Mouse (Mus musculus) forebrain, embryonic 15.5 days (tissue): ENCODE data around the gene Map4k1. TPM values are rescaled to one million over a fixed set of nuclear protein-coding genes. Genes with fewer than 3 reads are reported as not detected.
A peak's percentile ranks its signal among the peaks of the same experiment; 100 is the strongest.
"Not testable (repeated sequence)": the region's sequence is repeated elsewhere in the genome, so short reads cannot be mapped to it uniquely, and the experiment has no call there.

Source experiments
- ATAC-seq: fragments of 200-750 bp; cut with Nextera tagmentation; replicated peaks from 2 replicates; pipeline ENCODE4 v1.8.0; 2017; ENCODE audit warnings: mild to moderate bottlenecking, moderate TSS enrichment, moderate library complexity
- H3K27ac ChIP-seq: fragments of 300-500 bp; sonication (generic); replicated peaks from 2 replicates; pipeline ENCODE4 v1.5.1; 2015; ENCODE audit warnings: mild to moderate bottlenecking, inconsistent platforms
- H3K27me3 ChIP-seq: fragments of 300-500 bp; sonication (generic); 2 replicates; pipeline ENCODE4 v1.6.1; 2015; ENCODE audit warnings: inconsistent platforms
- H3K36me3 ChIP-seq: fragments of 300-500 bp; sonication (generic); 2 replicates; pipeline ENCODE4 v1.6.1; 2015; ENCODE audit warnings: mild to moderate bottlenecking, inconsistent platforms
- H3K4me1 ChIP-seq: fragments of 300-500 bp; sonication (generic); 2 replicates; pipeline ENCODE4 v1.6.1; 2015; ENCODE audit warnings: inconsistent platforms
- H3K4me2 ChIP-seq: fragments of 300-500 bp; sonication (generic); replicated peaks from 2 replicates; pipeline ENCODE4 v1.6.1; 2015; ENCODE audit warnings: mild to moderate bottlenecking, inconsistent platforms
- H3K4me3 ChIP-seq: fragments of 300-500 bp; sonication (generic); 2 replicates; pipeline ENCODE4 v1.5.1; 2015; ENCODE audit warnings: mild to moderate bottlenecking, inconsistent platforms
- H3K9ac ChIP-seq: fragments of 300-500 bp; sonication (generic); replicated peaks from 2 replicates; pipeline ENCODE4 v1.6.1; 2015; ENCODE audit warnings: mild to moderate bottlenecking, inconsistent platforms
- H3K9me3 ChIP-seq: fragments of 300-500 bp; sonication (generic); 2 replicates; pipeline ENCODE4 v1.6.1; 2016; ENCODE audit warnings: inconsistent platforms
- WGBS: fragments of 180-500 bp; shearing (Covaris S2); methylation state at CpG from one replicate; pipeline ENCODE4 v1.1.7; 2015; ENCODE audit warnings: mixed read lengths; 5-methylcytosine and 5-hydroxymethylcytosine counted together
- polyA plus RNA-seq: library from polyadenylated mRNA; unstranded; fragments of >200 nt; fragmentation: Nextera tagmentation; extraction: Ambion mirVana; gene quantifications from 2 replicates; pipeline ENCODE4 v1.2.1, GENCODE M21; 2015

Map4k1 gene
- polyA plus RNA-seq, 1 experiment from 2014 or later, result 5.5 TPM

DNA sequence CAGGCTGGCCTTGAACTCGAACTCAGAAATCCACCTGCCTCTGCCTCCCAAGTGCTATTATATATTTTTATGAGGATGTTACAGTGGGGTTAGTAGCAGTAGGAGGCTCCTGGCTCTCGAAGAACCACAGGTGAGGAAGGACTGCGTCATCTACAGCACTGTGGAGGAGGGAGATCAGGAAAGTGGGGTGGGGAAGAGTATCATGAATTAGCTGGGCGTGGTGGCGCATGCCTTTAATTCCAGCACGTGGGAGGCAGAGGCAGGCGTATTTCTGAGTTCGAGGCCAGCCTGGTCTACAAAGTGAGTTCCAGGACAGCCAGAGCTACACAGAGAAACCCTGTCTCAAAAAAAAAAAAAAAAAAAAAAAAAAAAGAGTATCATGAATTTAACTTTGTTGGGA, 13.7 kb upstream of the Map4k1 start:
- H3K9me3 ChIP-seq, H3K4me2 ChIP-seq, H3K4me3 ChIP-seq, H3K27me3 ChIP-seq, H3K9ac ChIP-seq, ATAC-seq, H3K4me1 ChIP-seq, H3K27ac ChIP-seq: not testable (repeated sequence)
- 94% methylated on average over 8 of the region's 8 CpGs for WGBS
- peaks cover 13% of the 10 kb centered on the region for H3K36me3 ChIP-seq

DNA sequence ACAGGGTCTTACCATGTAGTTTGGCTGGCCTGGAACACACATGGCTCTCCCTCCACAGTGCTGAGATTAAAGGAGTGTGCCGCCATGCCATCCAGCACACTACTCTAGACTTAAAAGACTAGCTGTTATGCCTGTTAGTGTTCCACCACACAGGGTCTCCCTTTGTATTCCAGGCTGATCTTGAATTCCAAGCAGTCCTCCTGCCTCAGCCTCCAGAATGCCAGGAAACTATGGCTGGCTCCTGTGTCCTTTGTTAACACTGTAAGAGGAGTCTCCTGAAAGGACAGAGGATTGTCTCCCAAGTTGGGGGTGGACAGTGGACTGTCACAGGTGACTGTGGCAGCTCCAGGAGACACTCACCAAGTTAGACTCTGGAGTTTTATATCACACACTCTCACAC, 12.6 kb upstream of the Map4k1 start:
- Histone ChIP-seq H3K36me3 (peaks cover 25% of the 10 kb centered on the region), H3K4me2 (no peak overlapping the region), H3K4me1 (peaks cover 5% of the 10 kb centered on the region; the same call in 1 of the 2 replicates), H3K9ac (no peak overlapping the region), H3K27me3 (no peaks in the 10 kb centered on the region), H3K4me3 (no peak overlapping the region), H3K27ac (no peak overlapping the region), H3K9me3 (no peaks in the 10 kb centered on the region)
- no peak for ATAC-seq
- WGBS, result 100% methylated on average over 1 of the region's 1 CpGs

- WGBS, result 81% methylated on average over 12 of the region's 12 CpGs
- Histone ChIP-seq H3K4me1 (peaks cover 5% of the 10 kb centered on the region; the same call in 1 of the 2 replicates), H3K27ac (no peak overlapping the region), H3K9me3 (no peaks in the 10 kb centered on the region), H3K4me2 (no peak overlapping the region), H3K27me3 (no peaks in the 10 kb centered on the region), H3K4me3 (no peak overlapping the region), H3K36me3 (peaks cover 30% of the 10 kb centered on the region), H3K9ac (no peak overlapping the region)
- no peak for ATAC-seq
Observed at GRCm38 (mm10) chr7:28969672-28970394, 12.0 kb upstream of the Map4k1 start.

DNA sequence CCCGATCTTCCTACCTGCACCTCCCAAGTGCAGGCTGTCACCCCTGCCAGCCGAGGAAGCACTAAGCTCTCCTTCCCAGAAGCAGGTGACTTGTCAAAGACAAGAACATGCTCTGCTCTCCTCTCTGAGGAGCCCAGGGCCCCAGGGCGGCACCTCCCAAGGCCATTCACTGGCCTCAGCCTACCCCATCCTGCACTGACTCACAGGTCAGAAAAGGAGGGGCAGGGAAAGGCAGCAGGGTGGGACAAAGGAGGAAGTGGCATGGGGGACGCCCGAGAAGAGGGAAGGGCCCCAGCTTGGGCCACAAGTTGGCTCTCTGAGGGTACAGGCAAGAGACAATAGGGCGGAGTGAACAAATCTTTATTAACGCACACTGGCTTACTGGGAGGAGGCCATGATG, 10.8 kb upstream of the Map4k1 start:
- Histone ChIP-seq H3K27ac (no peak overlapping the region), H3K27me3 (no peaks in the 10 kb centered on the region), H3K4me3 (no peak overlapping the region), H3K4me2 (no peak overlapping the region), H3K4me1 (peaks cover 5% of the 10 kb centered on the region; the same call in 1 of the 2 replicates), H3K9ac (no peak overlapping the region), H3K36me3 (peaks cover 33% of the 10 kb centered on the region), H3K9me3 (no peaks in the 10 kb centered on the region)
- 86% methylated on average over 7 of the region's 7 CpGs for WGBS
- ATAC-seq, result no peak

DNA sequence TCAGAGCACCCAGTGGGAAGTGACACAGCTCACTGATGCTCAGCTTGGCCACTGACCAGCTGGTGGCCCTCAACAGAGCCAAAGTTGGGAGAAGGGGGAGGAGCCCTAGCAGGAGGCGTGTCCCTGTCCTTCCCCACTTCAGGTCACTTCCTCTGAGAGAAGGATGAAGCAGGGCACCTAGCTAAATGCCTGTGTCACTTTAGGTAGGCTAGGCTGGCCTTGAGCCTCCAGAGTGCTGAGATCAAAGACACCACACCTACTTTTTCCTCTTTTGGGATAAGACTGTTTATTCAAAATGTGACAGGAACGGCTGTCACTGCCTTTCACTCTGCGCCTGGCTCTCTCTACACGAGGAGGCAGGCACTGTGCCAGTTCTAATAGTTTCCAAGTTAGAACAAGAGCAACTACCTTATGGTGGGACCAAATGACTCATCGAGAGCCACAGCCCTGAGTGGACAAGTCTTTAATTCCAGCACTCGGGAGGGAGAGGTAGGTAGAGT, 10.0 kb upstream of the Map4k1 start:
- H3K9ac ChIP-seq, result no peak overlapping the region
- no peaks in the 10 kb centered on the region for H3K9me3 ChIP-seq
- no peak overlapping the region for H3K4me3 ChIP-seq
- H3K4me2 ChIP-seq, result no peak overlapping the region
- 0 out of 2 replicates have a peak overlapping the region, but pooled peaks have one; percentile 3 for H3K27ac ChIP-seq
- H3K4me1 ChIP-seq, result peaks cover 5% of the 10 kb centered on the region; the same call in 1 of the 2 replicates
- H3K27me3 ChIP-seq, result no peaks in the 10 kb centered on the region
- peaks cover 41% of the 10 kb centered on the region for H3K36me3 ChIP-seq
- whole genome bisulfite sequencing, result 75% methylated on average over 6 of the region's 6 CpGs
- no peak for ATAC-seq

DNA sequence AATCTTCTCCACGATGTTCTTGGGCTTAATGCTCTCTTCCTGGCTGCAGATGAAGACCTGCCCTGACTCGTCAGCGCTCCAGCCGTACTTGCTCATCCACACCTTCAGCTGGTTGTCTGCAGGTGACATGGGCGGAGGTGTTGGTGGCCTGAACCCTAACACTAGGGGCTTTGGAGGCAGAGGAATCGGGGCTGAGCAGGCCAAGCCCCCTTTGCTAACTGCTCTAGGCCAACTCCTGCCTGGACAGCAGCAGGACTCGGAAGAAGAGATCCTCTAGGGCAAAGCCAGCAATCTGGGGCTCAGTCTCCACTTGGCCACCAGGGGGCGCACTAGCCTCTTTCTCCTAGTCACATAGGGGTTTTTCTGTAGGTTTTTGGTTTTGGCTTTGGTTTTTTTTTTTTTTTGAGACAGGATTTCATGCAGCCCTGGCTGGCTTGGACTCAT, 9.3 kb upstream of the Map4k1 start:
- Histone ChIP-seq H3K27ac (0 out of 2 replicates have a peak overlapping the region, but pooled peaks have one; percentile 3), H3K4me3 (no peak overlapping the region), H3K9ac (no peak overlapping the region), H3K4me1 (peaks cover 5% of the 10 kb centered on the region; the same call in 1 of the 2 replicates), H3K4me2 (no peak overlapping the region), H3K9me3 (no peaks in the 10 kb centered on the region), H3K36me3 (peaks cover 48% of the 10 kb centered on the region), H3K27me3 (no peaks in the 10 kb centered on the region)
- 69% methylated on average over 8 of the region's 8 CpGs for WGBS
- ATAC-seq, result peak; percentile 29; the same call in 1 of the 2 replicates

- Histone ChIP-seq H3K4me3 (no peak overlapping the region), H3K27ac (no peak overlapping the region), H3K4me1 (peaks cover 5% of the 10 kb centered on the region; the same call in 1 of the 2 replicates), H3K9me3 (no peaks in the 10 kb centered on the region), H3K9ac (no peak overlapping the region), H3K36me3 (peaks cover 53% of the 10 kb centered on the region), H3K27me3 (no peaks in the 10 kb centered on the region), H3K4me2 (no peak overlapping the region)
- no peak for ATAC-seq
- 79% methylated on average over 8 of the region's 8 CpGs for WGBS
Observed at GRCm38 (mm10) chr7:28973025-28973424, 8.8 kb upstream of the Map4k1 start.

GRCm38 (mm10) chr7:28977556-28977955, 4.3 kb upstream of the Map4k1 start:
- H3K27ac ChIP-seq, result no peak overlapping the region
- no peak for ATAC-seq
- H3K4me1 ChIP-seq, result peaks cover 16% of the 10 kb centered on the region
- peaks cover 56% of the 10 kb centered on the region for H3K36me3 ChIP-seq
- 94% methylated on average over 9 of the region's 9 CpGs for WGBS
- H3K27me3 ChIP-seq, result no peaks in the 10 kb centered on the region
- no peak overlapping the region for H3K4me2 ChIP-seq
- no peak overlapping the region for H3K9ac ChIP-seq
- no peak overlapping the region for H3K4me3 ChIP-seq
- H3K9me3 ChIP-seq, result no peaks in the 10 kb centered on the region

DNA sequence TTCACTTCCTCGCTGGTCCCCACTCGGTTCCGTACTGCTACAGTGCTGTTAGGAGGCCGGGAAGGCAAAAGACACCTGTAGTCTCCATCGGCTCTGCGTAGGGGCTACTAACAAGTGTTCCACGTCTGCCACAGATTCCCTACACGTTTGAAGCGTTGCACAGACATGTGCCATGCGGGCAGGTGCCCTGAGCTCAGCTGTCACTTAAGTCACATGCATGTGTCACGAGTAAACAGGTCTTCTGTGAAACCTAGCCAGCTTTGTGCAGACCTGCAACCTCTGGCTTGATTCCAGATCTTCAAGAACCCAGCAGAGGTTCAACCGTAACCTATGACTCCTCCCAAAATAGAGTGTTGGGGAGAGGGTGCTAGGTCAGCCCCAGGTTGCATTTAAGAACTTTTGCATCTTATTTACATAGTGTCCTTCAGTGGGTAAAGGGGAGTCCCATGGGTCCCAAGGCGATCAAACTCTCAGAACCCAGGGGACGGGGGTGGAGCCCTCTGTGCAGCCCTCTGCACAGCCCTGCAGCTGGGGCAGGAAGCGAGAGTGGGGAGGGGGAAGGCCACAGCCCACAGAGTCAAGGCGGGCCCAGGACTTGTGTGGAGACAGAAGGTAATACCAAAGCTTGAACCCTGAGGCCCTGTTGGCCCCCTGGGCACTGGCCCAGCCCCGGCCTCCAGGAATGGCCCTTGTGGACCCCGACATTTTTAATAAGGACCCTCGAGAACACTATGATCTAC, 594 bp downstream of the Map4k1 start:
- Histone ChIP-seq H3K27ac (peak overlapping the region; percentile 65), H3K9me3 (no peaks in the 10 kb centered on the region), H3K4me3 (peak overlapping the region; percentile 65), H3K4me2 (peak overlapping the region; percentile 74), H3K36me3 (peaks cover 20% of the 10 kb centered on the region), H3K27me3 (no peaks in the 10 kb centered on the region), H3K9ac (peak overlapping the region; percentile 54), H3K4me1 (peaks cover 19% of the 10 kb centered on the region)
- ATAC-seq, result peak; percentile 67
- WGBS, result 13% methylated on average over 19 of the region's 19 CpGs

GRCm38 (mm10) chr7:28983141-28983564, 1.3 kb downstream of the Map4k1 start:
- H3K9ac ChIP-seq, result no peak overlapping the region
- peaks cover 19% of the 10 kb centered on the region for H3K4me1 ChIP-seq
- H3K4me3 ChIP-seq, result no peak overlapping the region
- no peak overlapping the region for H3K4me2 ChIP-seq
- no peaks in the 10 kb centered on the region for H3K9me3 ChIP-seq
- 76% methylated on average over 11 of the region's 11 CpGs for WGBS
- ATAC-seq, result no peak
- H3K36me3 ChIP-seq, result peaks cover 12% of the 10 kb centered on the region
- H3K27ac ChIP-seq, result no peak overlapping the region
- no peaks in the 10 kb centered on the region for H3K27me3 ChIP-seq

GRCm38 (mm10) chr7:28983849-28984248, 2.0 kb downstream of the Map4k1 start:
- Histone ChIP-seq H3K4me2 (no peak overlapping the region), H3K27ac (no peak overlapping the region), H3K4me1 (peaks cover 19% of the 10 kb centered on the region), H3K4me3 (no peak overlapping the region), H3K9ac (no peak overlapping the region), H3K36me3 (peaks cover 6% of the 10 kb centered on the region; the same call in 1 of the 2 replicates), H3K27me3 (no peaks in the 10 kb centered on the region), H3K9me3 (no peaks in the 10 kb centered on the region)
- 70% methylated on average over 4 of the region's 4 CpGs for WGBS
- no peak for ATAC-seq

GRCm38 (mm10) chr7:28984452-28984851, 2.6 kb downstream of the Map4k1 start:
- Histone ChIP-seq H3K9me3 (no peaks in the 10 kb centered on the region), H3K4me1 (peaks cover 19% of the 10 kb centered on the region), H3K4me3 (no peak overlapping the region), H3K9ac (no peak overlapping the region), H3K4me2 (no peak overlapping the region), H3K27ac (no peak overlapping the region), H3K36me3 (peaks cover under 1% of the 10 kb centered on the region; the same call in 1 of the 2 replicates), H3K27me3 (no peaks in the 10 kb centered on the region)
- WGBS, result 96% methylated on average over 1 of the region's 1 CpGs
- no peak for ATAC-seq
